Mouse (Mus musculus): Measurements from ENCODE around the gene Rhod. TPM values are rescaled to one million over a fixed set of nuclear protein-coding genes. Genes with fewer than 3 reads are reported as not detected.
A peak's percentile ranks its signal among the peaks of the same experiment; 100 is the strongest.
"Not testable (repeated sequence)": the region's sequence is repeated elsewhere in the genome, so short reads cannot be mapped to it uniquely, and the experiment has no call there.

Gene Rhod
- total RNA-seq (2021): under 1 TPM; 0.57 to 0.64 TPM

DNA sequence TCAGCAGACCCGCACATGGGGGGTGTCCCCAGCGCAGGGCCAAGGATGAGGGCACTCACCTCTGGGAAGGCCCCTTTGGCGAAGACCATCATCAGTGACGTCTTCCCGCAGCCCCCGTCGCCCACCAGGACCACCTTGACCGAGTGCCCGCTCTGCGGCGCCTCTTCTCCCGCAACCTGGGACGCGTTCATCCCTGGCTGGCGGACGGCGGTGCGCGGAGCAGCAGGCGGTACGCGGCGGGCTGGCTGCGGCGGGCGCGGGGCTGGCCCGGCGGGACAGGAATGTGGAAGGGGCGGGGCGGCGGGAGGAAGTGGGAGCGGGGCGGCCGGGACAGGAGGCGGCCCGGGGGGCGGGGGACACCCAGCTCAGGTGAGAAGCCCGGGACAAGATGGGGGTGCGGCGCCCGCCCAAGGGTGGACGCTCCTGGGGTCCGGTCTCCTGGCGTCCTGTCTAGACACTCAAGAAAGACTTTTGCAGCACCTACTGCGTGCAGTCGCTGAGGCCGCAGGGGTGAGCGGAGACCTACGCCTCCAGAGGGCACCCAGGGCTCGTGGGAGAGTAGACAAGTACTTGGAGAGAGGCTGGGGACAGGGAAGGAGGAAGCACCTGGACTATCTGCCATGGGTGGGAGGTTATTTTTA lies at the start of gene Rhod:
TSS of gene Rhod (minus strand) at position 272 of the 641 bp plus-strand sequence.
- no peak for DNase-seq (ENCODE audit: low spot score in 2 of 2)
- intact Hi-C loops (cut with DNase I): no loop called here

DNA sequence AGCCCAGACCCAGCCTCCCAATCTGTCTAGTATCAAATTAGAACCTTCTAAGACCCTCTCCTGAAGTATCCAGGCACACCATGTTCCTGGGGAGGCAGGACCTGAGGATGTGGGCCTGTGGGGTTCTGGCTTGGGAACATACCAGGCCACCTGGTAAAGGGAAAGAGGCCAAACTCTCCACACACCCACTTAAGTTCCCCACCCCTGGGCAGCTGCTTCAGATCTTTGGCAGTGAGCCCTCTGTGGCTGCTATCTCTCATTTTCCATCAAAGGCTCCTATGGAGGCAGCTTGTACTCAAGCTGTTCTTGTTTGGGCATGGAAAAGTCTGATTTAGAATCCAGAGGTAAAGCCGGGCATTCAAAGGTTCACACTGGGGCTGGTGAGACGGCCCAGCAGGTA lies 48.6 kb upstream of the Rhod start:
- no peak for DNase-seq (ENCODE audit: low spot score in 2 of 2)
- intact Hi-C loops (cut with DNase I): no loop called here

DNA sequence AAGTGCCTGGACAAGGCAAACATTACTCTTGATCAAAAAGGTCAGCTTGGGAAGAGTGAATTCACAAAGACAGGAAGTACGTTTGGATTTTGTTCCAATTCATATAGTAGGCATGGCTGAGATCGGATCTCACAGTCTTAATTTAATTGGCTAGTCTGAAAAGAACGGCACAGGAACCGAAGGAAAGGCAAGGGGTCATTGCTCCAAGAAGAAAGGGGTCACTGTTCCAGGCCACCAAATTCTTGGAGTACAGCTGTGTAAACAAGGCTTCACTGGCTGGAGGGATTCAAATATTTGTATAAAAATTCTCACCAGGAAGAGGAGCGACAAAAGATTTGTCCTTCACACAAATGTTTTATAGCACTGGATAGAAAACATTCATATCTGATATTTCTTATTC lies 45.8 kb upstream of the Rhod start:
- intact Hi-C loops (cut with DNase I): no loop called here
- DNase-seq (ENCODE audit: low spot score in 2 of 2): no peak

DNA sequence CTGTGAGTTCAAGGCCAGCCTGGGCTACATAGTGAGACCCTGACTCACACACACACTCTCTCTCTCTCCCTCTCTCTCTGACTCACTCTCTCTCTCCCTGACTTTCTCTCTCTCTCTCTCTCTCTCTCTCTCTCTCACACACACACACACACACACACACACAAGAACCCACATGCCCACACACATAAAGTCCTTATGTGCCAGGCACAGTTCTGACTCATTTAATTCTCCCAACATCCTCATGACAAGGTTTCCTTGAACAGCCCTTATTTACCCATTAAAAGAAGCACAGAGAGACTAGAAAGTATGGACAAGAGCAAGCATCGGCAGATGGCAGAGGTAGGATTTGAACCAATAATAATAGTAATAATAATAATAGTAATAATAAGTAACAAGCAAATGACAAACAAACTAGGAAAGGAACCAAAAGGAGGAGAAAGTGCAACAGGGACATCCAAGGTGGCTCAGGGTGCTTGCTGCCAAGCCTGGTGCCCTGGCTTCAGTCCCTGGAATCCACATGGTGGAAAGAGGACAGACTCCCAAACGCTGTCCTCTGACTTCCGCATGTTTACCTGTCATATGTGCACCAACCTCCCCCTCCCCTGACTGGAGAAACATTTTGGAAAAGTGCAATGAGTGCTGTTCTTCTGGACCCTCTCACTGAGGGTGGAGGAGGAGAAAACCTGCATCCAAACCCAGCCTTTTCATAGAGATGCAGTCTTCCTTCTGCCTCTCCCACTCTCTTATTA lies 43.1 kb upstream of the Rhod start:
- DNase-seq (ENCODE audit: low spot score in 2 of 2): peak in 1 of 2 experiments; percentile 69
- intact Hi-C loops (cut with DNase I): loop anchor here (5.0 kb wide), 1 partner anchor 215 kb away; the partner anchor contains the start of gene Gm960

DNA sequence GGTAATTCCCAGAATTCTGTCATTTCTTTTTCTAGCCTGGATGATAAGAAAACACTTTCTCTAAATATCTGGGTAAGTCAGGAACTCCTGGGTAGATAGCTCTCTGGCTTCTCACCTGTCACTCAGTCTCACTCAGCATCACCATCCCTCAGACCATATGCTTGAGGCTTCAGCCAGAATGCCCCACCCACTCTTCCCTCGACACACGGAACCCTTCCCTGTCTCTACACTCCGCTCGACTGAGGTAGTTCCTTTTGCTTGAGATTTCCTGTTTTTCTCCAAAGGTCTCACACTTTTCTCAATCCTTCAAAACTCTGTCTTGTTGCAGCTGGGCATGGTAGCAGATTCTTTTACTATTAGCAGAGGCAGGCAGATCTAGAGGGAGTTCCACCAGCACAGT lies 42.1 kb upstream of the Rhod start:
- peak; percentile 47 to 93 for DNase-seq (ENCODE audit: low spot score in 2 of 2)
- intact Hi-C loops (cut with DNase I): loop anchor here (5.0 kb wide), 1 partner anchor 216 kb away; the partner anchor contains the start of gene Gm960

DNA sequence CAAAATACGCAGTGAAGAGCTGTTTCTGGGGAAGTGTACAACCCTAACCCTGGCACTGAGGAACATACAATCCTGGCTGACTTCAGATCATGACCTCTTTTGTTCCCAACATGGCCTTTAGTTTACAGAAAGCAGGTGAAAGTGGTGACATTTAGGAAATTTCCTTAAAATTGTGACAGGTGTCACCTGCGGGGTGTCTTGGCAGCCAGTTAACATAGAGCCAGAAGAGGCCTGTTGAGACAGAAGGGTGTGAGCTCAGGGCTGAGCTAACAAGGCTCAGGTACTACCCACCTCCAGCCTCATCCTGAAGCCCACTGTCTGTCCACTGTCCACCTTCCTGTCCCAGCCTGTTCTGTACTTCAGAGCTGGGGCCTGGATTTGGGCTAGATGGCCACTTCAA lies 40.8 kb upstream of the Rhod start:
- intact Hi-C loops (cut with DNase I): loop anchor here (5.0 kb wide), 1 partner anchor 217 kb away; the partner anchor contains the start of gene Gm960
- DNase-seq (ENCODE audit: low spot score in 2 of 2): no peak

DNA sequence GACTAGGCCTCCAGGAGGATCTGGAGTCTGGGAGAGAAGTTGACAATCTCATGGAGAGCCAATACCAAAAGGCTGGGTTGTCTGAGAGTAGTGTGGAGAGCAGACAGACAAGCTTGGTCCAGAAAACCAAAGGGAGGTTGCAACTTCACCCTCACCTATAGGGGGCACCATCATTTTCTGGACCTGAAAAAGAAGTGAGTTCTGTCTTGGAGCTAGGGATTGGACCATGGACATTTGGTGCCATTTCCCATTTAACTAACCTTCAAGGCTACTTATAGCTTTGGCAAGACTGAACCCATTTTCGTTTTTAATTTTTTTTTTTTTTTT lies 38.9 kb upstream of the Rhod start:
- intact Hi-C loops (cut with DNase I): no loop called here
- DNase-seq (ENCODE audit: low spot score in 2 of 2): no peak

DNA sequence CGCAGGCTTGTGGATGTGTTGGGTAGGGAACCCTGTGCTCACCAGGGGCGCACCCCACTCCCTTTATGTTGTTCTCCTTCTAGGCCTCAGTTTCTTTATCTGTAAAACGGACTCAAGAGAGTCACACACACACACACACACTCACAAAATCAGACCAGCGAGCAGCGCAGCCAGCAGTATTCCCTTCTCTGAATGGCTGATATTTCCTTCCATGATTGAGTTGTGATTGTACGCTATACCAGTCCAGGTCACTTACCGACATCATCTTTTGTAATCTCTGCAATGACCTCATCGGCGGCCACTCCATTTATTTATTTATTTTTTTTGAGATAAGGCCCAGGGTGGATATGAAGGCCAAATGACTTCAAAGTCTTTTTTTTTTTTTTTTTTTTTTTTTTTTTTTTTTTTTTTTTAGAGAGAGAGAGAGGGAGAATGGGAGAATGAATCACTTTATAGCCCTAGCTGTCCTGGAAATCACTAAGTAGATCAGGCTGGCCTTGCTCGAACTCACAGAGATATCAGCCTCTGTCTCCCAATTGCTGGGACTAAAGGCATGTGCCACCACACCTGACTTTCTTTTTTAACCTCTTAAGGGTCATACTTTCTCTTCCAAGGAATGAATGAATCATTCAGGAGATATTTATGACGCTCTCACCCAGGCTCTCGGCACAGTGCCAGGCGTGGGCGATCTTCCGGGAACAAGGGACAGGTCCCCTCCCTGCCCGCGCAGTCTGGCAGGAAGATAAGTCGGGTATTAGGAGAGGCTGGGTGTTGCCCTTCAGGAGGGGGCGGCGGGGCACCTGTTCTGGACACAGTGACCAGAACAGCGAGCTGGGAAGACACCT lies 38.3 kb upstream of the Rhod start, which contains the start of gene Syt12:
TSS of gene Syt12 (minus strand) at position 103 of the 845 bp plus-strand sequence.
- intact Hi-C loops (cut with DNase I): loop anchor here (2.0 kb wide), 1 partner anchor 81 kb away; no protein-coding TSS in a partner anchor
- DNase-seq (ENCODE audit: low spot score in 2 of 2): peak; percentile 43 to 68

DNA sequence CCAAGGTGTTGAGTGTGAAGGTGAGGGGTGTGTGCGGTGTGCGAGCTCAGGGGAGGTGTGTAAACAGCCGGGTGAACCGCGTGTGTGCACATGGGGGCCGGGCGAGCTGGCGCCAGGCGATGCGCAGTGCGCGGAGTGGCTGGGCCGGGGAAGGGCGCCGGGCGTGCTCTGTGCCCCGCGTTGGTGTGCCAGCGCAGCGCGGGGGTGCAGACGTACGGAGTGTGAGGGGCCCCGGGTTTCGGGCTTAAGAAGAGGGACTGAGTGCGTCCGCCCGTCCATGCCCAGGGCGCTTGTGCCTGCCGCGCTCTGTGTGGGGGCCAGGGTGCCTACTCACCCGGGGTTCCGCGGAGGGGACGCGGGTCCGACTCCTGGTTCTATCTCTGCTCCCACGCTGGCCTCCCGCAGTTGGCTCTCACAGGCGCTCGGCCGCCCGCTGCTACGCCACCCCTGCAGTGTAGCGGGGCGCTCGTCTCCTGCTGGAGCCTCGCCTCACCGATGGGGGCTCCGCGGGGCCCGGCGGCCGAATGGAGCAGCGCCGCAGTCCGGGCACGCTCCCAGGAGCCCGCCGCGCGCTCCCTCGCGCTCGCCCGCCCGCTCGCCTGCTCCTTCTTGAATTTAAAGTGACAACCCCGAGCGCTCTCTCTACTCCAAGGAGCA lies 37.5 kb upstream of the Rhod start:
- intact Hi-C loops (cut with DNase I): loop anchor here (2.0 kb wide), 1 partner anchor 80 kb away; no protein-coding TSS in a partner anchor
- peak; percentile 67 to 77 for DNase-seq (ENCODE audit: low spot score in 2 of 2)

DNA sequence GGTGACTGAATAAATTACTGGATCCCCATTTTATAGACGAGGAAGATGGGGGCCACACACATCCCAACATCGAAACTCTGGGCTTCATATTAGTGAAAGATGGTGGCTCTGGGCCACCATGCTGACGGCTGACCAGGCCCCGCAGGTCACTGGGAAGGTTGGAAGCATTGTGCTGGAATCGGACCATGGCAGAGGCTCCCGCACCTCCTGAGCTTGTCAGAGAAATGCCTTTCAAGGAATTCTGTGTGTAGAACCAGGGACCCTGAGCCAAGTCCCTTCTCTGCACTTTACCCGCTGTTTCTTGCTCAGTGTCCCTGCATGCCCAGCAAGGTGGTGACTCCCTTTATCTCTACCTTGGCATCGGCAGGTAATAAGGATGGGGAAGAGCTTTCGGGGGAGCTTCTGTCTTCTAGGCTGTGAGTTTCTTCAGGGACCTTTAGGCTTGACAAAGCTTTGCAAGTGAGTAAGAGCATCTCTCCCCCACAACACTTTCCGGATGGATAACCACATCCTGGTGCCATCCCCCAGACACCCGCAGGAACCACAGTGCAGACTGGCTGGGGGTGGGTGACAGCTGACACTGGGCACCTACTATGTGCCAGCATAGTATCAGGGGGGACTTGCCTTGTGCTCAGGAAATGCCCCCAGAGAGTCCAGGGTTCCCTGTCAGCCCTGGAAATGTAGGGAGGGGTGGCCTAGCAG lies 36.1 kb upstream of the Rhod start:
- intact Hi-C loops (cut with DNase I): no loop called here
- peak in 1 of 2 experiments; percentile 72 for DNase-seq (ENCODE audit: low spot score in 2 of 2)

DNA sequence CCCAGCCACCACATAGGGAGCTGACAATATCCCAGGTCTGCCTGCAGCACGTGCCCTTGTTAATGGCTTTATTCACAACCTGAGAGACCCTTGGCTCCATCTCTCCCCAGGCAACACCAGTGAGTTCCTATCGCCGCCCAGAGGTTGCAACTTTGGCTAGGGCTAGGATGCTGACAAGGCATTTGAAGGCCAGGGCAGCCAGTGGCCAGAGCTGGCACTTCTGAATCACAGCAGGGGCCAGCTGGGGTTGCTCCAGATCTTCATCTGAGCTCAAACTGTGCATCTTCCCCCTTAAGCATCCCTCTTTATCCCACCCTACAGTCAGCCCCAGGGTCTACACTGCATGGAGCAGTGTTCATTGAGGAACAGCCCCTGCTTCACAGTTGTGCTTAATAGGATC lies 35.5 kb upstream of the Rhod start:
- no peak for DNase-seq (ENCODE audit: low spot score in 2 of 2)
- intact Hi-C loops (cut with DNase I): no loop called here

DNA sequence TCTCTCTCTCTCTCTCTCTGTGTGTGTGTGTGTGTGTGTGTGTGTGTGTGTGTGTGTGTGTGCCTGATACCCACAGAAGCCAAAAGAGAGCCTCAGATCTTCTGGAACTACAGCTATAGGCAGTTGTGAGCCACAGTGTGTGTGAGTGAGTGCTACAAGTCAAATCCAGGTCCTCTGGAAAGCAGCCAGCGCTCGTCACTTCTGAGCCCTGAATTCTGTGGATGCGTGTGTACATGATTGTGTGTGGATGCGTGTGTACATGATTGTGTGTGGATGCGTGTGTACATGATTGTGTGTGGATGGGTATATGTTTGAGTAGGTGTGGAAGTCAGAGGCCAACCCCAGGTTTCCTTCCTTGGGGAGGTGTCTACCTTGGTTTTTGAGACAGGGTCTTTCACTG lies 34.3 kb upstream of the Rhod start:
- intact Hi-C loops (cut with DNase I): no loop called here
- no peak for DNase-seq (ENCODE audit: low spot score in 2 of 2)

DNA sequence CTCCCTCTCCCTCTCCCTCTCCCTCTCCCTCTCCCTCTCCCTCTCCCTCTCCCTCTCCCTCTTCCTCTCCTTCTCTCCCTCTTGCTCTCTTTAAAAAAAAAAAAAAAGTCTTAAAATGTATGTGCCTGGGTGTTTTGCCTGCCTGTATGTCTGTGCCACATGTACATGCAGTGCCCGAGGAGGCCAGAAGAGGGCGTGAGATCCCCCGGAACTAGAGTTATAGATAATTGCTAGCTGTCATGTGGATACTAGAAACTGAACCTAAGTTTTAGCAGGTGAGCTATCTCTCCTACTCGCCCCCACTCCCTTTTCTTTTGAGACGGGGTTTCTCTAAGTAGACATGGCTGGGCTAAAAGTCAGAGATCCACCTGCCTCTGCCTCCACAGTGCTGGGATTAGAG lies 29.1 kb upstream of the Rhod start:
- intact Hi-C loops (cut with DNase I): no loop called here
- DNase-seq (ENCODE audit: low spot score in 2 of 2): no peak

DNA sequence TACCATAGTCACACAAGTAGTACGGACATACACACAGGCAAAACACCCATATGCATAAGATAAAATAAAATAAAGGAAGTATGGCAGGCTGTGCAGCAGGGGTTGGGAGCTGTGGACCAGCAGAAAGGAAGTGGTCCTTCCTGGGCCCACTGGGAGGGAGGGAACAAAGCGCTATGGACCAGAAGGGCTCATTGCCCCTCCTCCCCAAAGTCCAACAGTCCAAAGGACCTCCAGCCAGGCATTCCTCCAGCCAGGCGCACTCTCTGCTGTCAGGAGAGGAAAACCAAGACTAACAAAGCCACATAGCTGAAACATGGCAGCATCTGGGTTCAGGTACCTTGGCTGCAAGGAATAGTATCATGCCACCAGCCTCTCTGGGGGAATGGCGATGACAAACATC lies 25.4 kb upstream of the Rhod start:
- intact Hi-C loops (cut with DNase I): no loop called here
- DNase-seq (ENCODE audit: low spot score in 2 of 2): no peak

DNA sequence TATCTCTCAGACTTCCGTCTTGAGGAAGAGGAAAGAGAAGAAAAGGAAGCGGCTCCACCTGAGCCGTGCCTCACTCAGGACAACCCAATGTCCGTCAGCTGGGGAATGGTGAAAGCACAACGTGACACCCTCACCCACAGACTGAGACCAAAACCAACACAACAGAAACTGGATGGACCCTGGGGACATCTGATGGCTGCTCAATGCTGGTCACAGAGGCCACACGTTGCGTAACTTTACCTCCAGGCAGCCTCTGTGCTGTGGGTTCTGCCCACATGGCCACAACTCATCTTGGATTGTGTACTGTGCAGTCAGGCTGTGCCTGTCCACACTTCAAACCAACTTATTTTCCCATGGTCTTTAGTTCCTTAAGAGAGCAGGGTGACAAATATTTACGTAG lies 22.7 kb upstream of the Rhod start:
- DNase-seq (ENCODE audit: low spot score in 2 of 2): no peak
- intact Hi-C loops (cut with DNase I): no loop called here

DNA sequence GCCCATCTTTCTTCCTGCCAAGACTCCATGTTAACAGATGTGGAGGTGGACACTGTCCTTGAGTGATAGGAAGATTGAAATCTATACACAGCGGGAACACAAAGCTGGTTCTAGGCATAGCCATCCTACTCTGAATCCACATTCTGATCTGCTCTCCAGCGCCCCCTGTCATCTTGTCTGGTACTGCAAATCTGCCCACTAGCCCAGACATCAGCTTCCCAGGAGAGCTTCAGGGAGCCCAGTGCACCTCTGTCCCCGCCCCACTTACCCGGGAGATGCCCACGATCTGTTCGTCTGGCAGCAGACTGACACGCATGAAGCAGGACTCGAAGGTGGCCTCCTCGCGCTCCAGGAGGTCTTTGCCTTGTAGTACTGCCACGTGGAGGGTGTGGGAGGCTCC lies 17.0 kb upstream of the Rhod start:
- intact Hi-C loops (cut with DNase I): no loop called here
- DNase-seq (ENCODE audit: low spot score in 2 of 2): peak in 1 of 2 experiments; percentile 43

DNA sequence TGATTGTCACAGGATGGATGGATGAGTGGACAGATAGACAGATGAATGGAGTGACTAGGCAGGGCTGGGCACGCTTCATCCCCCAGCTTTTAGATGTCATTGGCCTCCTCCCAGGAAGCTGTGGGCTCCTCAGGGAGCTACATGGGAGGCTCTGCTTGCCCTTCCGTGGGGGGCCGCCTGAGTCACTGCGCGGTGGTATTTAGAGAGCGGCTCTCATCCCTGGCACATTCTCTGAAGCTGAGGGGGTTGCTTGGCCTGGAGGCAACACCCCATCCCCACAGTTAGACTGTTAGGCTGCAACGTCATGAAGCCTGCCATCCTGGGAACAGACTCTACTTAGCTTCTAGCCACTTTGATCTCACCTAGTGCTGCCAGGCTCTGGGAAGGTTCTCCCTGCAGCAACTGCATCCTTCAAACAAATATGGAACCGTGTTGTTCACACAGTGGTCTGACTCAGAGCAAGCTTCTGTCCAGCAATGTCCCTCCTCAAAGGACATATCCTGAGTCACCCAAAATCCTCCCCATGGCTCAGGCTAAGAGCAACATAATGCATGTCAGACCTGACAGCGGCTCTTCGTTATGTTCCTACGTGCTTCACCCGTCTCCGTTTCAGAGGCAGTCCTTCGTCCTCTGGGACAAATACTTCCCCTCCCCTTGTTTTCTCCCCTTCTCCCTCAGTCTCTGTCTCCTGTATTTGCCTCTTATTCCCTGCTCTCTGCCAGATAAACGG lies 16.0 kb upstream of the Rhod start:
- DNase-seq (ENCODE audit: low spot score in 2 of 2): peak in 1 of 2 experiments; percentile 57

DNA sequence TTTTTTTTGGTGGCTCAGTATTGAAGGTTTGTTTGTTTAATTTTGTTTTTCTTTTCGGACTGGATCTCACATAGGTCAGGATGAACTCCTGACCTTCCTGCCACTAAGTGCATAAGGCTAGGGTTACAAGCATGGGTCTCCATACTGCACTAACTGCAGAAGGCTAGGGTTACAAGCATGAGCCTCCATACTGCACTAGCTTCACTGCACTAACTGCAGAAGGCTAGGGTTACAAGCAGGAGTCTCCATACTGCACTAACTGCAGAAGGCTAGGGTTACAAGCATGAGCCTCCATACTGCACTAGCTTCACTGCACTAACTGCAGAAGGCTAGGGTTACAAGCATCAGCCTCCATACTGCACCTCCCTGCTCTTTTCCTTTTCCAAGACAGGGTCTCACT lies 14.8 kb upstream of the Rhod start:
- DNase-seq (ENCODE audit: low spot score in 2 of 2); intact Hi-C loops (cut with DNase I): not testable (repeated sequence)

More for the DNA sequence above, 16.0 kb upstream of the Rhod start:
- intact Hi-C loops (cut with DNase I): no loop called here
